Mouse (Mus musculus) small intestine, adult 2 months (tissue): Measurements from ENCODE around the gene Ptprb.

ENCODE experiments used
- CTCF ChIP-seq: fragments of 200-500 bp; IDR thresholded peaks from 2 replicates; pipeline ENCODE4 v1.5.1; 2012; ENCODE audit warnings: low read depth, mild to moderate bottlenecking, control low read depth, inconsistent platforms, low read length, moderate library complexity, mixed read lengths; ENCODE audit not compliant: insufficient replicate concordance, insufficient read length; ENCODE audit errors: extremely low read depth
- POLR2A ChIP-seq: fragments of 200-500 bp; IDR thresholded peaks from 2 replicates; pipeline ENCODE4 v1.6.1; 2012; ENCODE audit warnings: low read depth, mild to moderate bottlenecking, control low read depth, inconsistent platforms, low read length, moderate library complexity

- no peak for TF ChIP-seq CTCF
- no peak for TF ChIP-seq POLR2A
Observed at GRCm38 (mm10) chr10:116266561-116267433, 8.5 kb upstream of the Ptprb start.
